In genomic region chr14:120278290-120279244, GRCm38 (mm10) we compare ENCODE assay signal across 8 mouse cellular contexts. TPM values are rescaled to one million over a fixed set of nuclear protein-coding genes. Genes with fewer than 3 reads are reported as not detected.
DNase-seq lines count a peak whose midpoint lies in the region; ATAC-seq and TF ChIP-seq lines count a peak whose summit lies in the region.

No protein-coding gene starts in this region.

- peaks cover 20% of the 10 kb centered on the region for H3K4me1 ChIP-seq in thymus, adult 2 months (replicated peaks; ENCODE audit: control insufficient read depth, insufficient read depth, low read length)
- peaks cover 18% of the 10 kb centered on the region for H3K4me1 ChIP-seq in forebrain, postnatal 0 days (ENCODE audit: insufficient read depth)
- peaks cover 33% of the 10 kb centered on the region for H3K4me1 ChIP-seq in intestine, embryonic 16.5 days (ENCODE audit: control insufficient read depth, insufficient read depth, low read length)
- peaks cover 47% of the 10 kb centered on the region for H3K4me1 ChIP-seq in liver, postnatal 0 days (ENCODE audit: insufficient read depth)
- peaks cover 33% of the 10 kb centered on the region for H3K4me1 ChIP-seq in neural tube, embryonic 12.5 days

- peak; percentile 41 for DNase-seq in CD4-positive, CD25-positive, alpha-beta regulatory T cell, adult 2 months (ENCODE audit: low read depth, low spot score)
- DNase-seq in thymus, adult 2 months, result no peak
- DNase-seq in thymus, postnatal 10 days (ENCODE audit: low spot score in 2 of 2), result no peak
- peak; percentile 83 for DNase-seq in forebrain, postnatal 0 days
- DNase-seq in liver, postnatal 0 days, result peak; percentile 81

- H3K36me3 ChIP-seq in thymus, adult 2 months (ENCODE audit: control insufficient read depth, insufficient read depth, low read length), result no peaks in the 10 kb centered on the region
- H3K36me3 ChIP-seq in forebrain, postnatal 0 days (ENCODE audit: insufficient read depth), result no peaks in the 10 kb centered on the region
- H3K36me3 ChIP-seq in intestine, embryonic 16.5 days (ENCODE audit: control insufficient read depth, insufficient read depth, low read length), result no peaks in the 10 kb centered on the region
- no peaks in the 10 kb centered on the region for H3K36me3 ChIP-seq in liver, postnatal 0 days (replicated peaks; ENCODE audit: insufficient read depth, low read length)
- no peaks in the 10 kb centered on the region for H3K36me3 ChIP-seq in neural tube, embryonic 12.5 days

- H3K4me3 ChIP-seq in thymus, adult 2 months (ENCODE audit: control insufficient read depth, insufficient read depth, low read length), result peak overlapping the region; percentile 22; the same call in 1 of the 2 replicates
- peak overlapping the region; percentile 71 for H3K4me3 ChIP-seq in forebrain, postnatal 0 days (ENCODE audit: low read depth, low read length)
- peak overlapping the region; percentile 72 for H3K4me3 ChIP-seq in intestine, embryonic 16.5 days (ENCODE audit: low read length)
- peak overlapping the region; percentile 83 for H3K4me3 ChIP-seq in liver, postnatal 0 days (ENCODE audit: low read depth, low read length)
- no peak overlapping the region for H3K4me3 ChIP-seq in neural tube, embryonic 12.5 days

- TF ChIP-seq CTCF in thymus, adult 2 months (IDR thresholded peaks at IDR 0.05; ENCODE audit: borderline replicate concordance, control insufficient read depth, extremely low read depth, insufficient read depth, low read length, poor library complexity), result no peak
- no peak for TF ChIP-seq CTCF in forebrain, postnatal 0 days (IDR thresholded peaks at IDR 0.05; ENCODE audit: low read depth)
- no peak for TF ChIP-seq CTCF in liver, postnatal 0 days (IDR thresholded peaks at IDR 0.05; ENCODE audit: low read depth)

- 38% methylated on average over 21 of the region's 21 CpGs for WGBS in thymus, adult 2 months
- WGBS in forebrain, postnatal 0 days, result 29% methylated on average over 21 of the region's 21 CpGs
- WGBS in intestine, embryonic 16.5 days, result 12% methylated on average over 21 of the region's 21 CpGs
- 13% methylated on average over 21 of the region's 21 CpGs for WGBS in liver, postnatal 0 days (ENCODE audit: insufficient replicate concordance)
- 54% methylated on average over 21 of the region's 21 CpGs for WGBS in neural tube, embryonic 12.5 days

- no peak for ATAC-seq in CD4-positive, CD25-positive, alpha-beta regulatory T cell, adult 4 months
- peak; percentile 8; the same call in 1 of the 2 replicates for ATAC-seq in forebrain, postnatal 0 days
- ATAC-seq in intestine, embryonic 16.5 days, result peak; percentile 76
- ATAC-seq in liver, postnatal 0 days, result peak; percentile 65
- ATAC-seq in neural tube, embryonic 12.5 days (ENCODE audit: low FRiP score, low read depth), result no peak

- peak overlapping the region; percentile 50 for H3K9ac ChIP-seq in forebrain, postnatal 0 days
- H3K9ac ChIP-seq in intestine, embryonic 16.5 days (ENCODE audit: low read depth, low read length), result peak overlapping the region; percentile 80
- H3K9ac ChIP-seq in liver, postnatal 0 days (replicated peaks), result peak overlapping the region; percentile 69
- H3K9ac ChIP-seq in neural tube, embryonic 12.5 days, result no peak overlapping the region

- peak overlapping the region; percentile 35; the same call in 1 of the 2 replicates for H3K27ac ChIP-seq in thymus, adult 2 months (ENCODE audit: control insufficient read depth, insufficient read depth, low read length)
- H3K27ac ChIP-seq in forebrain, postnatal 0 days (ENCODE audit: low read depth, low read length), result 0 out of 2 replicates have a peak overlapping the region, but pooled peaks have one; percentile 17
- peak overlapping the region; percentile 96 for H3K27ac ChIP-seq in intestine, embryonic 16.5 days (ENCODE audit: low read length)
- peak overlapping the region; percentile 92 for H3K27ac ChIP-seq in liver, postnatal 0 days (ENCODE audit: low read depth)
- no peak overlapping the region for H3K27ac ChIP-seq in neural tube, embryonic 12.5 days

- TF ChIP-seq EP300 in liver, postnatal 0 days (IDR thresholded peaks at IDR 0.05; ENCODE audit: low read depth), result peak; percentile 22; the same call in 1 of the 2 replicates

- H3K27me3 ChIP-seq in thymus, adult 2 months (ENCODE audit: control insufficient read depth, insufficient read depth, low read length), result no peaks in the 10 kb centered on the region
- H3K27me3 ChIP-seq in forebrain, postnatal 0 days (ENCODE audit: insufficient read depth, low read length), result no peaks in the 10 kb centered on the region
- no peaks in the 10 kb centered on the region for H3K27me3 ChIP-seq in intestine, embryonic 16.5 days (replicated peaks; ENCODE audit: control insufficient read depth, insufficient read depth, low read length)
- H3K27me3 ChIP-seq in liver, postnatal 0 days (ENCODE audit: insufficient read depth, low read length), result no peaks in the 10 kb centered on the region
- H3K27me3 ChIP-seq in neural tube, embryonic 12.5 days (replicated peaks), result no peaks in the 10 kb centered on the region

- no peaks in the 10 kb centered on the region for H3K9me3 ChIP-seq in forebrain, postnatal 0 days (ENCODE audit: low read length)
- no peaks in the 10 kb centered on the region for H3K9me3 ChIP-seq in intestine, embryonic 16.5 days (ENCODE audit: control insufficient read depth, low read length)
- H3K9me3 ChIP-seq in liver, postnatal 0 days (ENCODE audit: low read length), result no peaks in the 10 kb centered on the region
- H3K9me3 ChIP-seq in neural tube, embryonic 12.5 days, result no peaks in the 10 kb centered on the region

- no peak for TF ChIP-seq POLR2A in thymus, adult 2 months (IDR thresholded peaks at IDR 0.05; ENCODE audit: control insufficient read depth, extremely low read depth, insufficient read depth, low read length, poor library complexity)

- peak overlapping the region; percentile 71 for H3K4me2 ChIP-seq in forebrain, postnatal 0 days (ENCODE audit: low read depth)
- H3K4me2 ChIP-seq in intestine, embryonic 16.5 days (ENCODE audit: low read depth, low read length), result peak overlapping the region; percentile 82
- H3K4me2 ChIP-seq in liver, postnatal 0 days (ENCODE audit: low read depth, low read length), result peak overlapping the region; percentile 78
- peak overlapping the region; percentile 64 for H3K4me2 ChIP-seq in neural tube, embryonic 12.5 days (replicated peaks)

RNA-seq across cellular contexts. Expression of gene Mbnl2, which starts 3.1 kb away (rescaled TPM):
- polyA plus RNA-seq in CD4-positive, CD25-positive, alpha-beta regulatory T cell, adult 4 months (2017; shearing (Covaris generic)), result 10 to 100 TPM; 50.7 to 52.1 TPM
- 58.9 and 64.4 TPM in 2 replicates for polyA plus RNA-seq in thymus, adult 2 months (2012; rRNA removed)
- total RNA-seq in forebrain, postnatal 0 days (2014; rRNA removed), result 38.9 and 58.6 TPM in 2 replicates
- 17.1 and 23.9 TPM in 2 replicates for polyA plus RNA-seq in forebrain, postnatal 0 days (2015; fragmentation: Nextera tagmentation; extraction: Ambion mirVana)
- polyA plus RNA-seq in intestine, embryonic 16.5 days (2015; fragmentation: Nextera tagmentation; extraction: Ambion mirVana), result 114 and 127 TPM in 2 replicates
- 16.0 and 16.9 TPM in 2 replicates for polyA plus RNA-seq in liver, postnatal 0 days (2015; fragmentation: Nextera tagmentation; extraction: Ambion mirVana)
- 35.0 and 35.1 TPM in 2 replicates for polyA plus RNA-seq in neural tube, embryonic 12.5 days (2016; fragmentation: Nextera tagmentation; extraction: Ambion mirVana)

Comparison
In these comparisons a context has a peak if more than half of its experiments do, and no peak if none do; other contexts are left out.
1. DNase-seq: peak in CD4-positive, CD25-positive, alpha-beta regulatory T cell, adult 2 months (single experiment), forebrain, postnatal 0 days (single experiment) and liver, postnatal 0 days (single experiment); none in thymus, adult 2 months (single experiment) and thymus, postnatal 10 days (0 of 2).
2. ATAC-seq: peak in forebrain, postnatal 0 days (single experiment), intestine, embryonic 16.5 days (single experiment) and liver, postnatal 0 days (single experiment); none in CD4-positive, CD25-positive, alpha-beta regulatory T cell, adult 4 months (single experiment) and neural tube, embryonic 12.5 days (single experiment).
3. Peak in every context shown above with its lines, with median percentiles within 50 percentile points of each other: H3K4me2 ChIP-seq.